Mouse (Mus musculus): ENCODE results near the gene Sesn2.
"Not testable (repeated sequence)": the region's sequence is repeated elsewhere in the genome, so short reads cannot be mapped to it uniquely, and the experiment has no call there.

The Sesn2 gene

GRCm38 (mm10) chr4:132510352-132510798 is at the start of gene Sesn2:
Gene Sesn2, minus strand, starts transcription at chr4:132510501.
- in situ Hi-C loops (cut with MboI, MseI): loop anchor here (5.0 kb wide), 1 partner anchor 93 kb away; no protein-coding TSS in a partner anchor

- in situ Hi-C loops (cut with MboI, MseI): not testable (repeated sequence)
Measured at GRCm38 (mm10) chr4:132555550-132555949, 45.2 kb upstream of the Sesn2 start.

GRCm38 (mm10) chr4:132554653-132555052 is 44.4 kb upstream of the Sesn2 start:
- in situ Hi-C loops (cut with MboI, MseI): no loop called here

- in situ Hi-C loops (cut with MboI, MseI): no loop called here
Measured at GRCm38 (mm10) chr4:132554221-132554620, 43.9 kb upstream of the Sesn2 start.

- in situ Hi-C loops (cut with MboI, MseI): no loop called here
Measured at GRCm38 (mm10) chr4:132545851-132546250, 35.5 kb upstream of the Sesn2 start.

- in situ Hi-C loops (cut with MboI, MseI): no loop called here
Measured at GRCm38 (mm10) chr4:132542724-132543123, 32.4 kb upstream of the Sesn2 start.

- in situ Hi-C loops (cut with MboI, MseI): no loop called here
Measured at GRCm38 (mm10) chr4:132541413-132541812, 31.1 kb upstream of the Sesn2 start.

- in situ Hi-C loops (cut with MboI, MseI): no loop called here
Measured at GRCm38 (mm10) chr4:132539481-132539880, 29.2 kb upstream of the Sesn2 start.

GRCm38 (mm10) chr4:132535406-132536121 is 25.3 kb upstream of the Sesn2 start, which contains the start of gene Dnajc8:
Gene Dnajc8, plus strand, starts transcription at chr4:132535550.
- in situ Hi-C loops (cut with MboI, MseI): no loop called here

GRCm38 (mm10) chr4:132532981-132533916 is 22.9 kb upstream of the Sesn2 start, which contains the start of gene Atpif1:
Gene Atpif1, minus strand, starts transcription at chr4:132533659.
- in situ Hi-C loops (cut with MboI, MseI): no loop called here

GRCm38 (mm10) chr4:132532496-132532895 is 22.2 kb upstream of the Sesn2 start:
- in situ Hi-C loops (cut with MboI, MseI): no loop called here

GRCm38 (mm10) chr4:132530033-132530804 is 19.9 kb upstream of the Sesn2 start:
- in situ Hi-C loops (cut with MboI, MseI): no loop called here

GRCm38 (mm10) chr4:132529344-132529743 is 19.0 kb upstream of the Sesn2 start:
- in situ Hi-C loops (cut with MboI, MseI): no loop called here

GRCm38 (mm10) chr4:132527917-132528522 is 17.7 kb upstream of the Sesn2 start:
- in situ Hi-C loops (cut with MboI, MseI): no loop called here

- in situ Hi-C loops (cut with MboI, MseI): no loop called here
Measured at GRCm38 (mm10) chr4:132526678-132527077, 16.4 kb upstream of the Sesn2 start.

- in situ Hi-C loops (cut with MboI, MseI): no loop called here
Measured at GRCm38 (mm10) chr4:132524808-132525207, 14.5 kb upstream of the Sesn2 start.

- in situ Hi-C loops (cut with MboI, MseI): no loop called here
Measured at GRCm38 (mm10) chr4:132524321-132524741, 14.0 kb upstream of the Sesn2 start.

- in situ Hi-C loops (cut with MboI, MseI): no loop called here
Measured at GRCm38 (mm10) chr4:132519188-132519587, 8.9 kb upstream of the Sesn2 start.

- in situ Hi-C loops (cut with MboI, MseI): no loop called here
Measured at GRCm38 (mm10) chr4:132518066-132518465, 7.8 kb upstream of the Sesn2 start.

- in situ Hi-C loops (cut with MboI, MseI): no loop called here
Measured at GRCm38 (mm10) chr4:132515369-132516155, 5.3 kb upstream of the Sesn2 start.

Measured in T-helper 2 cell (primary cell).